ENCODE assay signal across 30 mouse cellular contexts in the genomic region with DNA sequence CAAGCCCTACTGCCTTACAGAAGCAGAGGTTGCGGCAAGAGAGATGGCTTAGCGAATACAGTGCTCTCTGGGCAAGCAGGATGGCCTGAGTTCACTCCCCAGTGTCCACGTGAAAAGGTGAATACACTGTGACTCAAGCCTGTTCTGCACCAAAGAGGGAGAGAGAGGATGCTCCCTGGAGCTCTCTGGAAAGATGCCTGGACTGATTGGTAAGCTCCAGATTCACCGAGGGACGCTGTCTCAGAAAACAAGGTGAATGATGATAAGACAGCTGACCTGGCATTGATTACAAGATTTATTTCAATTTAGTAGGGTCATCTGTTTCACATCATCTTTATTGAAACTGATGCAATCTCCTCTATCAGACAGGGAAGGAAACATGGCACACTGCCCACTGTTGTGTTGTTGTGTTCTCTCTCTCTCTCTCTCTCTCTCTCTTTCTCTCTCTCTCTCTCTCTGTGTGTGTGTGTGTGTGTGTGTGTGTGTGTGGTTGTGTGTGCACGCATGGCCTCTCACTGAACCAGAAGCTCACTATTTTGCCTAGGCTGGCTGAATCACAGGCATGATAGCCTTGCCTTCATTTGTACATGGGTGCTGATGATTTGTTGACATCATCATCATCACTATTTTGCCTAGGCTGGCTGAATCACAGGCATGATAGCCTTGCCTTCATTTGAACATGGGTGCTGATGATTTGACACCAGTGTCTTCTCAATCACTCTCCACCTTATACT. TPM values are rescaled to one million over a fixed set of nuclear protein-coding genes. Genes with fewer than 3 reads are reported as not detected.
DNase-seq lines count a peak whose midpoint lies in the region; ATAC-seq lines count a peak whose summit lies in the region.
"Had no signal": no experiment of that assay in that cellular context is flagged by ENCODE, and none has a peak within 500 bp of the region (broad histone marks: within the 10 kb centered on the region; RNA-seq: fewer than 3 reads in every experiment).

No protein-coding gene starts in this region.

- peak overlapping the region; percentile 34 to 81; a peak in 3 of 4 replicates for H3K27ac ChIP-seq in heart, embryonic 14.5 days (replicated peaks in 1 of 2; ENCODE audit: control insufficient read depth in 1 of 2, insufficient read depth in 1 of 2, low read depth in 2 of 2, low read length in 2 of 2)
- H3K27ac ChIP-seq: embryonic facial prominence, embryonic 13.5 days; forebrain, embryonic 12.5 days; hindbrain, embryonic 13.5 days; kidney, postnatal 0 days; left cerebral cortex, adult 2 months; liver, embryonic 13.5 days had no signal

- no peaks in the 10 kb centered on the region for H3K27me3 ChIP-seq in heart, embryonic 14.5 days (ENCODE audit: control insufficient read depth, insufficient read depth, low read length)
- H3K27me3 ChIP-seq: embryonic facial prominence, embryonic 13.5 days; forebrain, embryonic 12.5 days; hindbrain, embryonic 13.5 days; liver, embryonic 13.5 days had no signal

- peak; percentile 67 for ATAC-seq in heart, embryonic 14.5 days (ENCODE audit: insufficient number of reproducible peaks, insufficient read depth, low FRiP score, low read depth)

- H3K4me2 ChIP-seq in heart, embryonic 14.5 days (ENCODE audit: low read length) = no peak overlapping the region
- H3K4me2 ChIP-seq: embryonic facial prominence, embryonic 13.5 days; forebrain, embryonic 12.5 days; hindbrain, embryonic 13.5 days; liver, embryonic 13.5 days; midbrain, embryonic 11.5 days had no signal

- no peak overlapping the region for H3K9ac ChIP-seq in heart, embryonic 14.5 days (ENCODE audit: low read length)
- H3K9ac ChIP-seq: embryonic facial prominence, embryonic 13.5 days; forebrain, embryonic 12.5 days; hindbrain, embryonic 13.5 days; liver, embryonic 13.5 days had no signal

- DNase-seq in cerebellum, adult 11-12 months = peak; percentile 51
- DNase-seq in cerebellum, adult 8-10 months = no peak
- no peak for DNase-seq in heart, postnatal 4 days
- peak; percentile 78 for DNase-seq in MN1 (ENCODE audit: low spot score)
- peak; percentile 57 for DNase-seq in cerebellum, adult 9-11 months
- DNase-seq in layer of hippocampus, adult 9-11 months = no peak
- DNase-seq: embryo, embryonic 11 days; gastrocnemius, postnatal 36 days; kidney, adult 2 months; liver, embryonic 13.5 days; lung, adult 2 months; lung, postnatal 14 days; thymus, adult 2 months; thymus, postnatal 4 days had no signal

- WGBS in heart, embryonic 14.5 days = 49% methylated on average over 6 of the region's 6 CpGs

- peaks cover 9 to 15% of the 10 kb centered on the region in 2 experiments; a peak in 3 of 4 replicates for H3K4me1 ChIP-seq in heart, embryonic 14.5 days (ENCODE audit: control insufficient read depth in 2 of 2, insufficient read depth in 2 of 2, low read length in 2 of 2)
- H3K4me1 ChIP-seq: embryonic facial prominence, embryonic 13.5 days; forebrain, embryonic 12.5 days; hindbrain, embryonic 13.5 days; liver, embryonic 13.5 days had no signal

- no peaks in the 10 kb centered on the region for H3K36me3 ChIP-seq in heart, embryonic 14.5 days (ENCODE audit: control insufficient read depth, insufficient read depth, low read length)
- H3K36me3 ChIP-seq: embryonic facial prominence, embryonic 13.5 days; forebrain, embryonic 12.5 days; hindbrain, embryonic 13.5 days; liver, embryonic 13.5 days had no signal

- no peak overlapping the region for H3K4me3 ChIP-seq in heart, embryonic 14.5 days (ENCODE audit: control insufficient read depth in 1 of 2, insufficient read depth in 1 of 2, low read depth in 1 of 2, low read length in 2 of 2)
- H3K4me3 ChIP-seq: embryonic facial prominence, embryonic 13.5 days; erythroblast, embryonic 14.5 days; forebrain, embryonic 12.5 days; hindbrain, embryonic 13.5 days; left cerebral cortex, adult 2 months; liver, embryonic 13.5 days had no signal

- no peaks in the 10 kb centered on the region for H3K9me3 ChIP-seq in heart, embryonic 14.5 days (ENCODE audit: control insufficient read depth, low read length)
- H3K9me3 ChIP-seq: embryonic facial prominence, embryonic 13.5 days; forebrain, embryonic 12.5 days; hindbrain, embryonic 13.5 days; liver, embryonic 13.5 days had no signal

RNA-seq across cellular contexts. Expression of a gene that starts 10.5 kb away (rescaled TPM):
- polyA plus RNA-seq in heart, embryonic 14.5 days (2014; fragmentation: Nextera tagmentation; extraction: Ambion mirVana) = 0.46 and 0.75 TPM in 2 replicates
- not detected for total RNA-seq in heart, postnatal 4 days (2021)
- total RNA-seq: gastrocnemius, adult 18-20 months; gastrocnemius, postnatal 36 days; heart, postnatal 25 days; megakaryocyte progenitor cell, adult 5-6 weeks; MEL; neutrophil, adult 5-6 weeks had no signal
- polyA plus RNA-seq: C2C12; embryonic facial prominence, embryonic 13.5 days; erythroblast, embryonic 14.5 days; kidney, adult 2 months; large intestine, adult 2 months; limb, embryonic 14.5 days; liver, embryonic 13.5 days; lung, adult 2 months had no signal

RNA-seq across cellular contexts. Expression of a gene that starts 16.9 kb away (rescaled TPM):
- 44.4 and 45.3 TPM in 2 replicates for polyA plus RNA-seq in heart, embryonic 14.5 days (2014; fragmentation: Nextera tagmentation; extraction: Ambion mirVana)
- 10 to 100 TPM; 27.6 to 29.8 TPM for total RNA-seq in heart, postnatal 4 days (2021)

Comparison
In these comparisons a context has a peak if more than half of its experiments do, and no peak if none do; other contexts are left out.
1. DNase-seq: peak in cerebellum, adult 11-12 months (single experiment), MN1 (single experiment) and cerebellum, adult 9-11 months (single experiment); none in cerebellum, adult 8-10 months (single experiment), heart, postnatal 4 days (single experiment) and layer of hippocampus, adult 9-11 months (single experiment).